Mouse (Mus musculus): ENCODE data around the gene Prelid3b. TPM values are rescaled to one million over a fixed set of nuclear protein-coding genes. Genes with fewer than 3 reads are reported as not detected.

The Prelid3b gene
- polyA plus RNA-seq, 2 experiments: 60.7 to 90.8 TPM

GRCm38 (mm10) chr2:174463370-174463769, 9.5 kb downstream of the Prelid3b start:
- TF ChIP-seq EP300 (IDR thresholded peaks at IDR 0.05; ENCODE audit: low read depth) (no peak), CTCF (IDR thresholded peaks at IDR 0.05; ENCODE audit: low read depth) (no peak)
- peak overlapping the region; percentile 43 for H3K27ac ChIP-seq
- peaks cover 50% of the 10 kb centered on the region for H3K36me3 ChIP-seq (replicated peaks; ENCODE audit: control insufficient read depth, insufficient read depth, low read depth)
- peaks cover 4 to 5% of the 10 kb centered on the region in 2 experiments; a peak in 2 of 4 replicates for H3K4me1 ChIP-seq (replicated peaks; ENCODE audit: control insufficient read depth in 2 of 2, insufficient read depth in 2 of 2, low read length in 1 of 2)
- H3K4me2 ChIP-seq (ENCODE audit: low read depth): peak overlapping the region; percentile 98
- 28% methylated on average over 10 of the region's 10 CpGs for WGBS (ENCODE audit: insufficient replicate concordance)
- DNase-seq (ENCODE audit: low read depth in 3 of 3, low spot score in 3 of 3) (no peak), ATAC-seq (ENCODE audit: insufficient read depth) (peak; percentile 24)
- no peaks in the 10 kb centered on the region for H3K27me3 ChIP-seq (ENCODE audit: control insufficient read depth, insufficient read depth, low read length)
- H3K9me3 ChIP-seq (ENCODE audit: control insufficient read depth, low read length): no peaks in the 10 kb centered on the region
- peak overlapping the region; percentile 90 for H3K9ac ChIP-seq (replicated peaks)
- peak overlapping the region; percentile 80 to 81 for H3K4me3 ChIP-seq (ENCODE audit: insufficient read depth in 1 of 2, low read depth in 2 of 2, low read length in 2 of 2)

GRCm38 (mm10) chr2:174459365-174459764, 13.5 kb downstream of the Prelid3b start:
- no peaks in the 10 kb centered on the region for H3K27me3 ChIP-seq (ENCODE audit: control insufficient read depth, insufficient read depth, low read length)
- WGBS (ENCODE audit: insufficient replicate concordance): 63% methylated on average over 2 of the region's 2 CpGs
- TF ChIP-seq CTCF (IDR thresholded peaks at IDR 0.05; ENCODE audit: low read depth): no peak
- no peak for TF ChIP-seq EP300 (IDR thresholded peaks at IDR 0.05; ENCODE audit: low read depth)
- H3K36me3 ChIP-seq (replicated peaks; ENCODE audit: control insufficient read depth, insufficient read depth, low read depth): peaks cover 19% of the 10 kb centered on the region
- H3K9ac ChIP-seq (replicated peaks): no peak overlapping the region
- H3K9me3 ChIP-seq (ENCODE audit: control insufficient read depth, low read length): no peaks in the 10 kb centered on the region
- DNase-seq (ENCODE audit: low read depth in 3 of 3, low spot score in 3 of 3) (no peak), ATAC-seq (ENCODE audit: insufficient read depth) (no peak)
- no peak overlapping the region for H3K4me2 ChIP-seq (ENCODE audit: low read depth)
- peaks cover 9% of the 10 kb centered on the region in 2 experiments for H3K4me1 ChIP-seq (replicated peaks; ENCODE audit: control insufficient read depth in 2 of 2, insufficient read depth in 2 of 2, low read length in 1 of 2)
- H3K4me3 ChIP-seq (ENCODE audit: insufficient read depth in 1 of 2, low read depth in 2 of 2, low read length in 2 of 2): no peak overlapping the region
- no peak overlapping the region for H3K27ac ChIP-seq

- Histone ChIP-seq H3K27me3 (ENCODE audit: control insufficient read depth, insufficient read depth, low read length) (no peaks in the 10 kb centered on the region), H3K9ac (replicated peaks) (peak overlapping the region; percentile 52), H3K27ac (peak overlapping the region; percentile 89), H3K4me1 (replicated peaks; ENCODE audit: control insufficient read depth in 2 of 2, insufficient read depth in 2 of 2, low read length in 1 of 2) (peaks cover 39 to 42% of the 10 kb centered on the region in 2 experiments), H3K4me3 (ENCODE audit: insufficient read depth in 1 of 2, low read depth in 2 of 2, low read length in 2 of 2) (peak overlapping the region; percentile 7 to 12; a peak in 3 of 4 replicates), H3K36me3 (replicated peaks; ENCODE audit: control insufficient read depth, insufficient read depth, low read depth) (no peaks in the 10 kb centered on the region), H3K4me2 (ENCODE audit: low read depth) (peak overlapping the region; percentile 61), H3K9me3 (ENCODE audit: control insufficient read depth, low read length) (no peaks in the 10 kb centered on the region)
- peak; percentile 92 for TF ChIP-seq CTCF (IDR thresholded peaks at IDR 0.05; ENCODE audit: low read depth)
- peak; percentile 93 for TF ChIP-seq EP300 (IDR thresholded peaks at IDR 0.05; ENCODE audit: low read depth)
- ATAC-seq (ENCODE audit: insufficient read depth) (peak; percentile 95), DNase-seq (ENCODE audit: low read depth in 3 of 3, low spot score in 3 of 3) (peak; percentile 93 to 94 (median 93))
- WGBS (ENCODE audit: insufficient replicate concordance): 22% methylated on average over 7 of the region's 7 CpGs
Measured at GRCm38 (mm10) chr2:174453681-174454080, 19.2 kb downstream of the Prelid3b start.

DNA sequence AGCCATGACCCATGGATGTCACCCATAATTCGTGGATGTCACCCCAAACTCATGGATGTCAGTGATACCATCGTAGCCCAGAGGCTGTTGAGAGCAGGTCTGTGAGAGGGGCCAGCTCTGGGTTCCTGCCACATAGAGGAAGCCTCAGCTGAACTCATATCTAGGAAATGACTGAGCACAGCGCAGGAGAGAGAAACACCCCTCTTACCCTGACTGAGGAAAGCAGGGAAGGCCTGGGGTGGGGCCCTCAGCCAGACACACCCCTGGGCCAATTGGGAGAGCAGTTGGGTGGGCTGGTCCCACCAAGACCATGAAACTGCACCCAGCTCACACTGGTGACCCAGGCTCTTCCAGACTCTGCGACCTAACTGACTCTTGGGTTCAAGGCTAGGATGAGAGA, 22.5 kb downstream of the Prelid3b start, which contains the start of gene Tubb1:
Gene Tubb1, plus strand, starts transcription at position 343 of the 400 bp plus-strand sequence.
- no peaks in the 10 kb centered on the region for H3K36me3 ChIP-seq (replicated peaks; ENCODE audit: control insufficient read depth, insufficient read depth, low read depth)
- DNase-seq (ENCODE audit: low read depth in 3 of 3, low spot score in 3 of 3): peak in 1 of 3 experiments; percentile 74
- TF ChIP-seq CTCF (IDR thresholded peaks at IDR 0.05; ENCODE audit: low read depth) (no peak), EP300 (IDR thresholded peaks at IDR 0.05; ENCODE audit: low read depth) (no peak)
- H3K27me3 ChIP-seq (ENCODE audit: control insufficient read depth, insufficient read depth, low read length): no peaks in the 10 kb centered on the region
- no peak within 1 kb of the TSS for H3K9ac ChIP-seq (replicated peaks)
- H3K4me1 ChIP-seq (replicated peaks; ENCODE audit: control insufficient read depth in 2 of 2, insufficient read depth in 2 of 2, low read length in 1 of 2): peaks cover 39 to 42% of the 10 kb centered on the region in 2 experiments
- WGBS (ENCODE audit: insufficient replicate concordance): 9% methylated on average over 4 of the region's 4 CpGs
- no peaks in the 10 kb centered on the region for H3K9me3 ChIP-seq (ENCODE audit: control insufficient read depth, low read length)
- ATAC-seq (ENCODE audit: insufficient read depth): peak; percentile 62
- H3K4me3 ChIP-seq (ENCODE audit: insufficient read depth in 1 of 2, low read depth in 2 of 2, low read length in 2 of 2): peak within 1 kb of the TSS in 1 of 2 experiments; percentile 25; a peak in 2 of 4 replicates
- H3K27ac ChIP-seq: peak within 1 kb of the TSS; percentile 59
- H3K4me2 ChIP-seq (ENCODE audit: low read depth): peak within 1 kb of the TSS; percentile 27; the same call in 1 of the 2 replicates

GRCm38 (mm10) chr2:174448405-174448804, 24.5 kb downstream of the Prelid3b start:
- Histone ChIP-seq H3K27me3 (ENCODE audit: control insufficient read depth, insufficient read depth, low read length) (no peaks in the 10 kb centered on the region), H3K4me1 (replicated peaks; ENCODE audit: control insufficient read depth in 2 of 2, insufficient read depth in 2 of 2, low read length in 1 of 2) (peaks cover 28 to 29% of the 10 kb centered on the region in 2 experiments), H3K9me3 (ENCODE audit: control insufficient read depth, low read length) (no peaks in the 10 kb centered on the region), H3K27ac (no peak overlapping the region), H3K9ac (replicated peaks) (no peak overlapping the region), H3K4me2 (ENCODE audit: low read depth) (no peak overlapping the region), H3K36me3 (replicated peaks; ENCODE audit: control insufficient read depth, insufficient read depth, low read depth) (no peaks in the 10 kb centered on the region), H3K4me3 (ENCODE audit: insufficient read depth in 1 of 2, low read depth in 2 of 2, low read length in 2 of 2) (no peak overlapping the region)
- ATAC-seq (ENCODE audit: insufficient read depth) (no peak), DNase-seq (ENCODE audit: low read depth in 3 of 3, low spot score in 3 of 3) (no peak)
- WGBS (ENCODE audit: insufficient replicate concordance): 67% methylated on average over 4 of the region's 4 CpGs
- TF ChIP-seq EP300 (IDR thresholded peaks at IDR 0.05; ENCODE audit: low read depth) (no peak), CTCF (IDR thresholded peaks at IDR 0.05; ENCODE audit: low read depth) (no peak)
